Mouse (Mus musculus): Measurements from ENCODE around the gene Phka1. TPM values are rescaled to one million over a fixed set of nuclear protein-coding genes. Genes with fewer than 3 reads are reported as not detected.

The Phka1 gene
- polyA plus RNA-seq, 1 experiment from 2014 or later: 9.4 TPM

Other genes with a start within 250 kb of the Phka1 start
- 11.7 and 13.2 TPM in 2 replicates for gene Hdac8, start 138.9 kb downstream of the Phka1 start, polyA plus RNA-seq (2015; fragmentation: Nextera tagmentation; extraction: Ambion mirVana)
- gene Gm3880, start 42.7 kb upstream of the Phka1 start, polyA plus RNA-seq (2015; fragmentation: Nextera tagmentation; extraction: Ambion mirVana): not detected in 2 replicates
- not detected in 2 replicates for gene Gm9112, start 63.4 kb upstream of the Phka1 start, polyA plus RNA-seq (2015; fragmentation: Nextera tagmentation; extraction: Ambion mirVana)
- not detected in 2 replicates for gene Dmrtc1b, start 63.6 kb upstream of the Phka1 start, polyA plus RNA-seq (2015; fragmentation: Nextera tagmentation; extraction: Ambion mirVana)
- gene Dmrtc1c1, start 158.7 kb upstream of the Phka1 start, polyA plus RNA-seq (2015; fragmentation: Nextera tagmentation; extraction: Ambion mirVana): not detected in 2 replicates
- not detected in 2 replicates for gene Dmrtc1c2, start 210.4 kb upstream of the Phka1 start, polyA plus RNA-seq (2015; fragmentation: Nextera tagmentation; extraction: Ambion mirVana)
- gene 1700031F05Rik, start 223.7 kb upstream of the Phka1 start, polyA plus RNA-seq (2015; fragmentation: Nextera tagmentation; extraction: Ambion mirVana): not detected in 2 replicates